Mouse (Mus musculus): ENCODE data around the gene Srpx2. TPM values are rescaled to one million over a fixed set of nuclear protein-coding genes. Genes with fewer than 3 reads are reported as not detected.
A peak's percentile ranks its signal among the peaks of the same experiment; 100 is the strongest.

Gene Srpx2
- 1.1 and 1.3 TPM in 2 replicates for polyA plus RNA-seq (2012; rRNA removed)

- TF ChIP-seq CTCF (IDR thresholded peaks at IDR 0.05; ENCODE audit: extremely low read depth, insufficient read depth, insufficient read length, insufficient replicate concordance): no peak
- no peak for TF ChIP-seq POLR2A (IDR thresholded peaks at IDR 0.05; ENCODE audit: low read depth, low read length)
- WGBS: 59% methylated on average over 3 of the region's 3 CpGs
- H3K27me3 ChIP-seq (ENCODE audit: control insufficient read depth, insufficient read depth, low read length): no peaks in the 10 kb centered on the region
- no peak within 1 kb of the TSS for H3K27ac ChIP-seq (ENCODE audit: insufficient read depth, low read length)
- no peak for DNase-seq (ENCODE audit: low read depth in 1 of 2, low spot score in 2 of 2)
- no peaks in the 10 kb centered on the region for H3K4me1 ChIP-seq (ENCODE audit: control insufficient read depth, insufficient read depth, insufficient read length)
- no peaks in the 10 kb centered on the region for H3K36me3 ChIP-seq (ENCODE audit: control insufficient read depth, insufficient read depth, low read length)
- no peak within 1 kb of the TSS for H3K4me3 ChIP-seq (ENCODE audit: extremely low read depth, insufficient read depth, insufficient read length)
These were observed at the start of gene Srpx2 for GRCm38 (mm10) chrX:133908261-133908660. TSS of gene Srpx2 (plus strand) at chrX:133908426.

DNA sequence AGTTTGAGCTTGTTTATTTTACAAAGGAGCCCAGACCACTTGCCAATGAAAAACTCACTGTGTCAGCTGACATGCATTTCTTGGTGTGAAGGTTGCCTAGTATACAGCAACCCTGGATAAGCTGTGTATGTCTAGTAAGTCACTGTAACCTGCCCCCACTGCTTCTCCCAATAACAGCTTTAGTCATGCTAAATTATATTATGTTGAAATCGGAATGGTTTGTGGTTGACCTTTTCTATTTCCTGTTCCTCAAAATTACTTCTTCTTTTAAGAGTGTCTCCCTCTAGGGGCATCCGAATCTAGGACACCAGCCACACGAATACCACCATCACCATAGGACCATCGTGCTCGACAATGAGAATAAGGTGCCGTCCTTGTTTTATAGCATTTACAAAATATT is 38.5 kb upstream of the Srpx2 start:
- WGBS: 38% methylated on average over 6 of the region's 6 CpGs
- no peaks in the 10 kb centered on the region for H3K4me1 ChIP-seq (ENCODE audit: control insufficient read depth, insufficient read depth, insufficient read length)
- no peak for DNase-seq (ENCODE audit: low read depth in 1 of 2, low spot score in 2 of 2)

GRCm38 (mm10) chrX:133887308-133887707 is 20.9 kb upstream of the Srpx2 start:
- Histone ChIP-seq H3K27me3 (ENCODE audit: control insufficient read depth, insufficient read depth, low read length) (no peaks in the 10 kb centered on the region), H3K4me1 (ENCODE audit: control insufficient read depth, insufficient read depth, insufficient read length) (no peaks in the 10 kb centered on the region), H3K36me3 (ENCODE audit: control insufficient read depth, insufficient read depth, low read length) (no peaks in the 10 kb centered on the region), H3K4me3 (ENCODE audit: extremely low read depth, insufficient read depth, insufficient read length) (no peak overlapping the region), H3K27ac (ENCODE audit: insufficient read depth, low read length) (no peak overlapping the region)
- WGBS: 29% methylated on average over 3 of the region's 3 CpGs
- DNase-seq (ENCODE audit: low read depth in 1 of 2, low spot score in 2 of 2): no peak
- TF ChIP-seq POLR2A (IDR thresholded peaks at IDR 0.05; ENCODE audit: low read depth, low read length) (no peak), CTCF (IDR thresholded peaks at IDR 0.05; ENCODE audit: extremely low read depth, insufficient read depth, insufficient read length, insufficient replicate concordance) (no peak)

More for the DNA sequence above, 38.5 kb upstream of the Srpx2 start:
- H3K4me3 ChIP-seq (ENCODE audit: extremely low read depth, insufficient read depth, insufficient read length): no peak overlapping the region
- no peak overlapping the region for H3K27ac ChIP-seq (ENCODE audit: insufficient read depth, low read length)
- no peaks in the 10 kb centered on the region; the same call in 1 of the 2 replicates for H3K27me3 ChIP-seq (ENCODE audit: control insufficient read depth, insufficient read depth, low read length)
- H3K36me3 ChIP-seq (ENCODE audit: control insufficient read depth, insufficient read depth, low read length): no peaks in the 10 kb centered on the region
- TF ChIP-seq POLR2A (IDR thresholded peaks at IDR 0.05; ENCODE audit: low read depth, low read length): no peak
- TF ChIP-seq CTCF (IDR thresholded peaks at IDR 0.05; ENCODE audit: extremely low read depth, insufficient read depth, insufficient read length, insufficient replicate concordance): no peak

DNA sequence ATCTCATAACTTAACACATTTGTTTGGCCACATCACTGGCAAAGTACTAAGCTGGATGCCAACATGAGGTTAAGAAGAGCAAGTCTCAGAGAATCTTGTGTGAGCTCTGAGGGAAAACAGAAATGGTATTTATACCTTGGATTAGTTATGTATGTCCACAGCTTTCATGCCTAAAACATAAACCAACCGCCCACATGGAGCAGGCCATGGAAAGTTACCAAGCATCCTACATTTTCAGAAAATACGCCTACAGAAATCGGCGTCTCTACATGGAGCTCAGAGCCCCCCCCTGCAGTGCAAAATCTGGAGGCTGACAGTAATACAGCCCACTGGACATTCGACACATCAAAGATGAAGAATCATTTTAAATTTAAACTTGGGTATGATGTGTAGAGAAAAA is 20.1 kb upstream of the Srpx2 start:
- WGBS: 94% methylated on average over 5 of the region's 5 CpGs
- H3K36me3 ChIP-seq (ENCODE audit: control insufficient read depth, insufficient read depth, low read length): no peaks in the 10 kb centered on the region

GRCm38 (mm10) chrX:133898014-133898542 is 10.1 kb upstream of the Srpx2 start, which contains the start of gene Tspan6:
TSS of gene Tspan6 (minus strand) at chrX:133898429.
- Histone ChIP-seq H3K27ac (ENCODE audit: insufficient read depth, low read length) (no peak within 1 kb of the TSS), H3K4me3 (ENCODE audit: extremely low read depth, insufficient read depth, insufficient read length) (peak within 1 kb of the TSS; percentile 59), H3K36me3 (ENCODE audit: control insufficient read depth, insufficient read depth, low read length) (no peaks in the 10 kb centered on the region), H3K27me3 (ENCODE audit: control insufficient read depth, insufficient read depth, low read length) (no peaks in the 10 kb centered on the region), H3K4me1 (ENCODE audit: control insufficient read depth, insufficient read depth, insufficient read length) (peaks cover 2% of the 10 kb centered on the region; the same call in 1 of the 2 replicates)
- TF ChIP-seq CTCF (IDR thresholded peaks at IDR 0.05; ENCODE audit: extremely low read depth, insufficient read depth, insufficient read length, insufficient replicate concordance): no peak
- no peak for TF ChIP-seq POLR2A (IDR thresholded peaks at IDR 0.05; ENCODE audit: low read depth, low read length)
- 26% methylated on average over 33 of the region's 33 CpGs for WGBS
- DNase-seq (ENCODE audit: low read depth in 1 of 2, low spot score in 2 of 2): peak; percentile 45 to 60

More for the DNA sequence above, 20.1 kb upstream of the Srpx2 start:
- H3K27me3 ChIP-seq (ENCODE audit: control insufficient read depth, insufficient read depth, low read length): no peaks in the 10 kb centered on the region
- no peak for TF ChIP-seq CTCF (IDR thresholded peaks at IDR 0.05; ENCODE audit: extremely low read depth, insufficient read depth, insufficient read length, insufficient replicate concordance)
- no peak for TF ChIP-seq POLR2A (IDR thresholded peaks at IDR 0.05; ENCODE audit: low read depth, low read length)
- H3K27ac ChIP-seq (ENCODE audit: insufficient read depth, low read length): no peak overlapping the region
- no peak overlapping the region for H3K4me3 ChIP-seq (ENCODE audit: extremely low read depth, insufficient read depth, insufficient read length)
- no peak for DNase-seq (ENCODE audit: low read depth in 1 of 2, low spot score in 2 of 2)
- no peaks in the 10 kb centered on the region for H3K4me1 ChIP-seq (ENCODE audit: control insufficient read depth, insufficient read depth, insufficient read length)

GRCm38 (mm10) chrX:133911397-133912103 is 3.3 kb downstream of the Srpx2 start:
- 82% methylated on average over 10 of the region's 10 CpGs for WGBS
- no peak for DNase-seq (ENCODE audit: low read depth in 1 of 2, low spot score in 2 of 2)
- H3K36me3 ChIP-seq (ENCODE audit: control insufficient read depth, insufficient read depth, low read length): no peaks in the 10 kb centered on the region
- no peak overlapping the region for H3K27ac ChIP-seq (ENCODE audit: insufficient read depth, low read length)
- no peaks in the 10 kb centered on the region for H3K4me1 ChIP-seq (ENCODE audit: control insufficient read depth, insufficient read depth, insufficient read length)
- H3K4me3 ChIP-seq (ENCODE audit: extremely low read depth, insufficient read depth, insufficient read length): no peak overlapping the region
- TF ChIP-seq POLR2A (IDR thresholded peaks at IDR 0.05; ENCODE audit: low read depth, low read length): no peak
- no peak for TF ChIP-seq CTCF (IDR thresholded peaks at IDR 0.05; ENCODE audit: extremely low read depth, insufficient read depth, insufficient read length, insufficient replicate concordance)
- no peaks in the 10 kb centered on the region for H3K27me3 ChIP-seq (ENCODE audit: control insufficient read depth, insufficient read depth, low read length)

- H3K36me3 ChIP-seq (ENCODE audit: control insufficient read depth, insufficient read depth, low read length): no peaks in the 10 kb centered on the region
- H3K27me3 ChIP-seq (ENCODE audit: control insufficient read depth, insufficient read depth, low read length): no peaks in the 10 kb centered on the region
- H3K4me1 ChIP-seq (ENCODE audit: control insufficient read depth, insufficient read depth, insufficient read length): no peaks in the 10 kb centered on the region
- no peak for TF ChIP-seq POLR2A (IDR thresholded peaks at IDR 0.05; ENCODE audit: low read depth, low read length)
- TF ChIP-seq CTCF (IDR thresholded peaks at IDR 0.05; ENCODE audit: extremely low read depth, insufficient read depth, insufficient read length, insufficient replicate concordance): no peak
- 86% methylated on average over 3 of the region's 3 CpGs for WGBS
- no peak for DNase-seq (ENCODE audit: low read depth in 1 of 2, low spot score in 2 of 2)
- H3K27ac ChIP-seq (ENCODE audit: insufficient read depth, low read length): no peak overlapping the region
- H3K4me3 ChIP-seq (ENCODE audit: extremely low read depth, insufficient read depth, insufficient read length): no peak overlapping the region
These were observed 4.8 kb downstream of the Srpx2 start for GRCm38 (mm10) chrX:133913006-133913405.
